Mouse (Mus musculus): ENCODE data around the gene Mmp23. TPM values are rescaled to one million over a fixed set of nuclear protein-coding genes. Genes with fewer than 3 reads are reported as not detected.
A peak's percentile ranks its signal among the peaks of the same experiment; 100 is the strongest.

The Mmp23 gene
- polyA plus RNA-seq, 1 experiment from 2014 or later, result 2.5 TPM

GRCm38 (mm10) chr4:155601091-155601996 is 51.8 kb downstream of the Mmp23 start, which contains the start of gene Slc35e2:
Slc35e2 (plus strand) TSS chr4:155601416.
- WGBS, result 1% methylated on average over 65 of the region's 65 CpGs
- H3K27me3 ChIP-seq (ENCODE audit: control insufficient read depth, insufficient read depth, low read length), result no peaks in the 10 kb centered on the region
- peak within 1 kb of the TSS; percentile 100 for H3K27ac ChIP-seq (replicated peaks; ENCODE audit: low read depth, low read length)
- H3K36me3 ChIP-seq (ENCODE audit: control insufficient read depth, insufficient read depth, low read length), result peaks cover 15% of the 10 kb centered on the region
- H3K4me3 ChIP-seq (replicated peaks; ENCODE audit: low read depth, low read length), result peak within 1 kb of the TSS; percentile 96
- DNase-seq (peak; percentile 97), ATAC-seq (ENCODE audit: low FRiP score, low TSS enrichment) (peak; percentile 96)
- H3K9ac ChIP-seq (replicated peaks; ENCODE audit: low read length), result peak within 1 kb of the TSS; percentile 94
- H3K4me1 ChIP-seq (ENCODE audit: control insufficient read depth, insufficient read depth, low read length), result 0 out of 2 replicates have a peak, but pooled peaks cover 11% of the 10 kb centered on the region
- H3K9me3 ChIP-seq (ENCODE audit: control insufficient read depth, low read length), result no peaks in the 10 kb centered on the region
- H3K4me2 ChIP-seq (ENCODE audit: low read length), result peak within 1 kb of the TSS; percentile 88

Other genes starting within 250 kb of the Mmp23 start
- gene Cfap74, start 244.2 kb downstream of the Mmp23 start, polyA plus RNA-seq (2014; fragmentation: Nextera tagmentation; extraction: Ambion mirVana), result 3.3 and 3.6 TPM in 2 replicates
- 0.57 TPM in 1 of 2 replicates, not detected in the other for gene Tmem52, start 184.3 kb downstream of the Mmp23 start, polyA plus RNA-seq (2014; fragmentation: Nextera tagmentation; extraction: Ambion mirVana)
- gene Gnb1, start 162.0 kb downstream of the Mmp23 start, polyA plus RNA-seq (2014; fragmentation: Nextera tagmentation; extraction: Ambion mirVana), result 1,231 and 1,263 TPM in 2 replicates
- 70.4 and 95.1 TPM in 2 replicates for gene Nadk, start 91.0 kb downstream of the Mmp23 start, polyA plus RNA-seq (2014; fragmentation: Nextera tagmentation; extraction: Ambion mirVana)
- 15.6 and 19.9 TPM in 2 replicates for gene Slc35e2, start 52.0 kb downstream of the Mmp23 start, polyA plus RNA-seq (2014; fragmentation: Nextera tagmentation; extraction: Ambion mirVana)
- gene Cdk11b, start 28.5 kb downstream of the Mmp23 start, polyA plus RNA-seq (2014; fragmentation: Nextera tagmentation; extraction: Ambion mirVana), result 49.4 and 49.9 TPM in 2 replicates
- gene Gm10563, start 8.0 kb downstream of the Mmp23 start, polyA plus RNA-seq (2014; fragmentation: Nextera tagmentation; extraction: Ambion mirVana), result not detected in 2 replicates
- gene Mib2, start 15.8 kb upstream of the Mmp23 start, polyA plus RNA-seq (2014; fragmentation: Nextera tagmentation; extraction: Ambion mirVana), result 39.6 and 40.8 TPM in 2 replicates
- gene Fndc10, start 41.0 kb upstream of the Mmp23 start, polyA plus RNA-seq (2014; fragmentation: Nextera tagmentation; extraction: Ambion mirVana), result 6.3 and 13.8 TPM in 2 replicates
- 162 and 177 TPM in 2 replicates for gene Ssu72, start 51.4 kb upstream of the Mmp23 start, polyA plus RNA-seq (2014; fragmentation: Nextera tagmentation; extraction: Ambion mirVana)
- gene Tmem240, start 81.4 kb upstream of the Mmp23 start, polyA plus RNA-seq (2014; fragmentation: Nextera tagmentation; extraction: Ambion mirVana), result 7.5 and 19.8 TPM in 2 replicates
- gene Atad3a, start 107.7 kb upstream of the Mmp23 start, polyA plus RNA-seq (2014; fragmentation: Nextera tagmentation; extraction: Ambion mirVana), result 77.4 and 79.8 TPM in 2 replicates
- gene Vwa1, start 121.3 kb upstream of the Mmp23 start, polyA plus RNA-seq (2014; fragmentation: Nextera tagmentation; extraction: Ambion mirVana), result 18.0 and 24.4 TPM in 2 replicates
- 0.43 and 0.51 TPM in 2 replicates for gene Tmem88b, start 132.5 kb upstream of the Mmp23 start, polyA plus RNA-seq (2014; fragmentation: Nextera tagmentation; extraction: Ambion mirVana)
- not detected in 2 replicates for gene Ankrd65, start 137.1 kb upstream of the Mmp23 start, polyA plus RNA-seq (2014; fragmentation: Nextera tagmentation; extraction: Ambion mirVana)
- 255 and 298 TPM in 2 replicates for gene Mrpl20, start 149.5 kb upstream of the Mmp23 start, polyA plus RNA-seq (2014; fragmentation: Nextera tagmentation; extraction: Ambion mirVana)
- gene Ccnl2, start 159.1 kb upstream of the Mmp23 start, polyA plus RNA-seq (2014; fragmentation: Nextera tagmentation; extraction: Ambion mirVana), result 134 and 162 TPM in 2 replicates
- gene Aurkaip1, start 177.9 kb upstream of the Mmp23 start, polyA plus RNA-seq (2014; fragmentation: Nextera tagmentation; extraction: Ambion mirVana), result 118 and 129 TPM in 2 replicates
- 6.0 and 17.5 TPM in 2 replicates for gene Mxra8, start 186.3 kb upstream of the Mmp23 start, polyA plus RNA-seq (2014; fragmentation: Nextera tagmentation; extraction: Ambion mirVana)
- 15.3 and 18.0 TPM in 2 replicates for gene Dvl1, start 194.0 kb upstream of the Mmp23 start, polyA plus RNA-seq (2014; fragmentation: Nextera tagmentation; extraction: Ambion mirVana)
- gene Tas1r3, start 210.0 kb upstream of the Mmp23 start, polyA plus RNA-seq (2014; fragmentation: Nextera tagmentation; extraction: Ambion mirVana), result 0.31 and 0.57 TPM in 2 replicates
- gene Cptp, start 216.1 kb upstream of the Mmp23 start, polyA plus RNA-seq (2014; fragmentation: Nextera tagmentation; extraction: Ambion mirVana), result 24.6 and 31.2 TPM in 2 replicates
- gene Ints11, start 216.2 kb upstream of the Mmp23 start, polyA plus RNA-seq (2014; fragmentation: Nextera tagmentation; extraction: Ambion mirVana), result 78.2 and 83.2 TPM in 2 replicates
- 45.8 and 54.5 TPM in 2 replicates for gene Pusl1, start 238.4 kb upstream of the Mmp23 start, polyA plus RNA-seq (2014; fragmentation: Nextera tagmentation; extraction: Ambion mirVana)
- gene Acap3, start 238.4 kb upstream of the Mmp23 start, polyA plus RNA-seq (2014; fragmentation: Nextera tagmentation; extraction: Ambion mirVana), result 76.6 and 84.8 TPM in 2 replicates

Data from midbrain, embryonic 14.5 days (tissue).